Mouse (Mus musculus) ZHBTc4 (cell line): ENCODE measurements around the gene Supt6.
"Not testable (repeated sequence)": the region's sequence is repeated elsewhere in the genome, so short reads cannot be mapped to it uniquely, and the experiment has no call there.

Source experiments
- DNase-seq: peaks from one replicate; pipeline ENCODE4 v3.0.0-alpha.2; 2011; ENCODE audit warnings: low read depth, low spot score

Gene Supt6

GRCm38 (mm10) chr11:78223586-78223985, 22.2 kb downstream of the Supt6 start:
- DNase-seq, result no peak

- DNase-seq, result no peak
Observed at GRCm38 (mm10) chr11:78215709-78216317, 30.0 kb downstream of the Supt6 start.

- no peak for DNase-seq
Observed at GRCm38 (mm10) chr11:78213086-78213817, 32.5 kb downstream of the Supt6 start.

- no peak for DNase-seq
Observed at GRCm38 (mm10) chr11:78211513-78211912, 34.3 kb downstream of the Supt6 start.

GRCm38 (mm10) chr11:78210615-78211014, 35.2 kb downstream of the Supt6 start:
- DNase-seq, result no peak

GRCm38 (mm10) chr11:78209886-78210285, 35.9 kb downstream of the Supt6 start:
- DNase-seq, result no peak

GRCm38 (mm10) chr11:78207190-78207589, 38.6 kb downstream of the Supt6 start:
- no peak for DNase-seq

- no peak for DNase-seq
Observed at GRCm38 (mm10) chr11:78205361-78206206, 40.2 kb downstream of the Supt6 start.

- no peak for DNase-seq
Observed at GRCm38 (mm10) chr11:78204287-78204686, 41.5 kb downstream of the Supt6 start.

GRCm38 (mm10) chr11:78202372-78202771, 43.4 kb downstream of the Supt6 start:
- DNase-seq, result no peak

GRCm38 (mm10) chr11:78195101-78195863, 50.5 kb downstream of the Supt6 start:
- peak; percentile 35 for DNase-seq

- DNase-seq, result peak; percentile 94
Observed at GRCm38 (mm10) chr11:78194411-78195100, 51.2 kb downstream of the Supt6 start.

- DNase-seq, result no peak
Observed at GRCm38 (mm10) chr11:78193113-78193512, 52.7 kb downstream of the Supt6 start, which contains the start of gene Proca1. Proca1 (plus strand) TSS chr11:78193392.

GRCm38 (mm10) chr11:78190041-78190440, 55.7 kb downstream of the Supt6 start:
- peak; percentile 51 for DNase-seq

GRCm38 (mm10) chr11:78189234-78190040, 56.4 kb downstream of the Supt6 start:
- DNase-seq, result peak; percentile 96

- DNase-seq, result peak; percentile 79
Observed at GRCm38 (mm10) chr11:78188331-78189233, 57.2 kb downstream of the Supt6 start, which contains the start of gene Rab34. Rab34 (plus strand) TSS chr11:78188430.

- DNase-seq, result not testable (repeated sequence)
Observed at GRCm38 (mm10) chr11:78184702-78185101, 61.1 kb downstream of the Supt6 start.

GRCm38 (mm10) chr11:78183884-78184514, 61.8 kb downstream of the Supt6 start:
- DNase-seq, result no peak
